Mouse (Mus musculus): ENCODE data around the gene Lyg1. TPM values are rescaled to one million over a fixed set of nuclear protein-coding genes. Genes with fewer than 3 reads are reported as not detected.

Gene Lyg1
- total RNA-seq (2021), result not detected in 2 replicates
- long read RNA-seq, result 0 reads

- DNase-seq, result no peak
Measured at GRCm38 (mm10) chr1:37957659-37958058, at the start of gene Lyg1. Gene Lyg1 (minus strand): TSS chr1:37957759.

- no peak for DNase-seq
Measured at GRCm38 (mm10) chr1:38006741-38007140, 49.2 kb upstream of the Lyg1 start.

GRCm38 (mm10) chr1:38003046-38003445 is 45.5 kb upstream of the Lyg1 start:
- no peak for DNase-seq

- DNase-seq, result no peak
Measured at GRCm38 (mm10) chr1:38001956-38002355, 44.4 kb upstream of the Lyg1 start.

DNA sequence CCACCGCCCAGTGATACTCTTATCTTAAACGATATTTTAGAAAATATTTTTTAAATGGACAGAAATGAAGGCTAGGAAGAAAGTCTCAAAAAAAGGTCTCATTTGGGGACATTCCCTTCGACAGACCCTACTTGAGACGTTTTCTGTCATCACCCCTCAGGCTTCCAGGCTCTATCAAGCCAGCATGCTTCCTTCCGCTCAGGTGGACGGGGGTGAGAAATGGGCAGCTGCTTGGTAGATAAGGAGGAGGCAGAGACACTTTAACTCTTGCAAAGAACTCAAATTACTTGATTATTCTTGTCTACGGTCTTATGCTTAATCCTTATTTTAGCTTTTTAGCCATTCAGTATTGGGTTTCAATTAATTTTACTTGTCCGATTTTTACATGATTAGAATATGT is 43.3 kb upstream of the Lyg1 start:
- no peak for DNase-seq

DNA sequence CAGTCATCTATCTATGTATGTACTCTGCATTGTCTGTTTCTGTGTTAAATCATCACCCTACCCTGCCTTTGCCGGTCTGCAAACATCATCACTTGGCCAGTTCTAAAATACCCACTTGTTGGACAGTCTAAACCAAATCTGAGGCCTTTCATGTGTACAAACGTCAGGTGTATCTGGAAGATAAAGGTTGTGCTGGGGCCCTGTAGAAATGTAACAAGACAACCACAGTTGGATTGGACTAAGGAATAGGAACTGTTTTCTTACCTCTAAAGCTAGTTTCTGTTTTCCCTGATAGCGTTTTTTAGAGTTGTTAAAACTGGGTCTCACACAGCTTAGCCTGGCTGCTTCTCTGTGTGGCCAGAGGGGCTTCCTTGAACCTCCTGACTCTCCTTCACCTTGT is 42.0 kb upstream of the Lyg1 start:
- no peak for DNase-seq

DNA sequence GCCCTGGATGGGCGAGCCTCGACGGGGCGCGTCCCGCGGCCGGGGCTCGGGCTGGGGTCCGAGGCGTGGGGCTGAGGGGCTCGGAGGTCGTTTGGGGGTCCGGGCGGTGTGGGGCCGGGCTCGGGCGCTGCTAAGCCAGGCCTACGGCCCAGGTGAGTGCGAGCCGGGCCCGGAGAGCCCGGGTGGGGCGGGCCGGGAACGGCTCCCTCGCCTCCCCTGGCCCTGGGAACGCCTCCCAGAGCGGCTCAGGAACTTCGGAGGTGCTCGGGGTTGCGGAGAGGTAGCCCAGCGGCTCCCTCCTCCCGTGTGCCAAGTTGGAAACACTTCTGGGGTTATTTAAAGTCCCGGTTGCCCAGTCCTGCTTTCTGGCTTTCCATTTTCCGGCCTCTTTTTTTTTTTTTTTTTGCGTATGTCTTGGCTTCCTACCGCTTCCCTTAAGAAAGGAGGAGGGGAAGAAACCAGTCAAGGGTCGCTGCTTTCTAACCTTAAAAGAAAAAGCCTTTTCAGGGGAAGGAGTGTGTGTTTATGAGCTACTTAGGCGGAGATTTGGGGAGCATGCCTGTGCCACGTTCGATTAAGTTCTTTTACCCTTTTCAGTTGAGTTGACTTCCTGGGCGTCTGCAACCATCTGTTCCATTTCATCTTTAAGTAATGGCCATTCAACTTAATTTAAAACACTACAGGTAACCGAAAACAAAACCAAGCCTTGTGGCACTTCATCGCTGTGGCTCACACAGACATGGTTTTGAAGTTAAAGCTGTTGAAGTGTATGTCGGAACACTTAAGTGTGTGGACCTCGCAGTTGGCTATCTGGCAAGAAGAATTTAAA is 41.0 kb upstream of the Lyg1 start:
- DNase-seq, result no peak

DNA sequence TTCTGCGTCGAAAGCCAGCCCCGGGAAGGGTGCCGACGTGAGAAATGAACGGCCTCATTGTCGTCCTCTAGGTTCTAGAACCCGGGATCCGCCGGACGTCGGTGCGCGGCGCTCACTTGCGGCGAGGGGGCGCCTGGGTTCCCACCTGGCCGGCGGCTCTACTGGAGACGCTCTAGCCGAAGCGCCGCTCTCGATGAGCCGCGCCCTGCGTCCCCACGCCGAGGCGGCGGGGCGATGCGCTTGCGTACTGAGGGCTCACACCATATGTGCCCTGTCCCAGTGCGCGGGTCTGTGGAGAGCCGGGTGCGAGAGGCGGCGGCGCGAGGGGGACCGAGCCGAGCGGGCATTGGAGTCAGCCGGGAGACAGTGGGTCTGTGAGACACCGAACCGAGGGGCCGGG is 40.3 kb upstream of the Lyg1 start, which contains the start of the genes Txndc9 and Eif5b:
Gene Txndc9, minus strand, starts transcription at position 27 of the 400 bp plus-strand sequence.
Gene Eif5b, plus strand, starts transcription at position 144 of the 400 bp plus-strand sequence.
- peak; percentile 96 for DNase-seq

GRCm38 (mm10) chr1:37996877-37997484 is 39.4 kb upstream of the Lyg1 start:
- DNase-seq, result peak; percentile 94

DNA sequence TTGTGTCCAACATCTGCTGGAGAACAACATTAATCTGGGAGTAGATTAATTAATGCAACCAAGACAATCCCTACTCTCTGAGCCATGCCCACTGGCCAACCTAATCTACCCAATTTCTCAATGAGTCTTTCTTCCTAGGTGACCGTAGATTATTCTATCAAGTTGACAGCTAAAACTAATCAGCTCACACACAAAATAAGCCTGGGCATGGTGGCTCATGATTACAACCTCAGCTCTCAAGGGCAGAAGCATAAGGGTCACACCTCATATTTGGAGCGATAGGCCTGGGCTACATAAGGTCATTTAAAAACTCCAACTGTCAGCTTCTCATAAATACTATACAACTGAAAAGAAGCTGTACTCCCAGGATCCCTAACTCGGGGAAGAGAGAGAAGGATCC is 38.7 kb upstream of the Lyg1 start:
- no peak for DNase-seq

- no peak for DNase-seq
Measured at GRCm38 (mm10) chr1:37987856-37988255, 30.3 kb upstream of the Lyg1 start.

- DNase-seq, result peak; percentile 56
Measured at GRCm38 (mm10) chr1:37985764-37986323, 28.3 kb upstream of the Lyg1 start.

DNA sequence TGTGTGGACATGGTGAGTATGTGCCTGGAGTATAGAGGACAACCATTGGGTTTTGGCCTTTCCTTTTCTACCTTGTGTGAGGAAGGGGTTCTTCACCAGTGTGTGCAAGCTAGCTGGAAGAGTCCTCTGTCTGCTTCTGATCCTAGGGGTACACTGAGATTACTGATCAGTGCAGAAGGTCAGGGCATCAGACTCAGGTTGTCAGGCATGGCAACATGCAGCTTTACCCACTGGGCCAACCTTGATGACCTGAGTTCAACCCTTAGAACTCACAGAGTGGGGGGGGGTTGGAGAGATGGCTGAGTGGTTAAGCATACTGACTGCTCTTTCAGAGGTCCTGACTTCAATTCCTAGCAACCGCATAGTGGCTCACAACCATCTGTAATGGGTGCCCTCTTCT is 26.8 kb upstream of the Lyg1 start:
- DNase-seq, result no peak

DNA sequence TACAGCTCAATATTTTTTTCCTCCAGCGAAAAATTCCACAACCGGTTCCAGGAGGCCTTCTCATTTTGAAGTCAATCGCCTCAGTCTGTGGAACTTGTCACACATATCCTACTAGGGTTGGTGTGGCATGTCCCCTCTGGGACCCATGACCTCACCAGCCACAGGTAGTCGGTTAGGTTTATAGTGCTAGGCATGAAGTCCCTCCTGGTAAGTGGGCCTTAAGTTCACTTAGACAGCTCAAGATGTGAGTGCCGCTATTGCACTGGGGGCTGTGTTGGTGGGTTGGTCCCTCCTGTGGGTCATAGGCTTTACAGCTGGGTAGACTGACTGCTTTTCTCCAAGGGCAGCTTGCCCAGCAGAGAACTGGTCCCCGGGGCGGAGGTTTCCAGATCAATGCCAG is 19.7 kb upstream of the Lyg1 start:
- no peak for DNase-seq

DNA sequence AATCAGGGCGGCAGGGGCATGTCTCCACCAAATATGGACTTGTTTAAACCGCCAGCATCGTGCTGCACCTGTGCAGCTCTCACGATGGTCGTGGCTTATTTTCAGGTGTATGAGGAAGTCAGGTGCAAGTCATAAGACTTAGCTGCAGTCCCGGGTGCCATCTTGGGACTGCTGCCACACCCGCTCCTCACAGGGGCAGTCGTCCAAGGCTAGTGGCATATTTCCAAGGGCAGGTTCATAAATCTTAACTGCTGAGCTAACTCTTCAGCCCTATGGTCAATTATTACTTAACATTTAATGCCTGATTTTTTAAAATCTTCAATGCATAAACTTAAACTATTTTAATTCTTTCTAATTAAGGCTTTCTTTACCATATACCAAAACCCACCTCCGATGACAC is 19.1 kb upstream of the Lyg1 start:
- peak; percentile 74 for DNase-seq

- DNase-seq, result no peak
Measured at GRCm38 (mm10) chr1:37971520-37971919, 14.0 kb upstream of the Lyg1 start.

DNA sequence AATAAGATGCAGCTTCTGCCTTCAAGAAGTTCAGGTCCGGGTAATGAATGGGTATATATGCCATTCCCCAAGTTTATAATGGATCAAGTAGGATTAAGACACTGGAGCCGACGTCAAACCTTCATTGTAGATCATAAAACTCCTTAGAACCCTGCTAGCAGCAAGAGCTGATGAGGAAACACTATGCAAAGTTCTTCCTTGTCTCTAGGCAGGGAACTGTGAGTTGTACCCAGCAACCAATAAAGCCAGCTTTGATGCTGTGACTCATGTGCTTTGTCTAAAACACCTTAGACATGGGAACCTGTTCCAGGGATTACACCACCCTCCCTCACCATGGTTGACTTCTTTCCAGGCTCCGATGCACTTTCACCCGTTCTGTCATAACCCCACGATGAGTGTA is 11.2 kb upstream of the Lyg1 start:
- no peak for DNase-seq

- no peak for DNase-seq
Measured at GRCm38 (mm10) chr1:37965571-37965970, 8.0 kb upstream of the Lyg1 start.

DNA sequence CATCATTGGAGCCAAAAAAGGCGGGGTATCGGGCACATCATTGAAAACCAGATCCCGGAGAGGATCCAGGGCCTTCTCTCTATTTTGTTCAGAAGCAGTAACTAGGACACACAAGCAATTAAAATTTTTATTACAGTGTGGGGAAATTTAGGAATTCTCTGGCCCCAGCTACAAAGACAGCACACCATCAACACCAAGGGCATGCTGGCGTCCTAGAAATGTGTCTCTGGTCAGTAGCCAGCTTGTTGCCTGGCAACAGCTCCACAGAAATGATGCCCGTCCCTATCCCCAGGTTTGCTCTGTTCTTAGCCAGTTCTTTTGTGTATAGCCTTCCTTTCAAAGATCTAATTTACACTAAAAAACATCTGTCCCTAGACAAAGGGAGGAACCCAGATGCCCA is 1.9 kb upstream of the Lyg1 start:
- peak; percentile 27 for DNase-seq

DNA sequence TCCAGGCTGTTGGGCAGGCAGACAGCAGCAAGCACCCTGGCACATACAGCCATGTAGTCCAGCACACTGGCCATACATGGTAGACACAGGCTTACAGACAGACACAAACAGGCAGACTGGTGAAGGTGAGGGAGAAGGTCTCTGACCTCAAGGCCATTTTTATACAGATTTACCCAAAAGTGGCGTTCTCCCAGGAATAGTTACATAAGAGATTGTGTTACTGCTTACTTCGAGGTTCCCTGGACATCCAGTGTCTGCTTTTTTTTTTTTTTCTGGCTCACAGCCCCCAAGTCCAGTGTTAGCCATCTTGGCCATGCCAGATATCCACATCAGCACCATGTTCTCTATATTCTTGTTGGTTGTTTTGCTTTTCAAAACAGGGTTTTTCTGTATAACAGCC is 957 bp upstream of the Lyg1 start:
- no peak for DNase-seq

GRCm38 (mm10) chr1:37956690-37957431 is 698 bp downstream of the Lyg1 start:
- DNase-seq, result peak; percentile 26

GRCm38 (mm10) chr1:37955251-37955650 is 2.3 kb downstream of the Lyg1 start:
- DNase-seq, result no peak

DNA sequence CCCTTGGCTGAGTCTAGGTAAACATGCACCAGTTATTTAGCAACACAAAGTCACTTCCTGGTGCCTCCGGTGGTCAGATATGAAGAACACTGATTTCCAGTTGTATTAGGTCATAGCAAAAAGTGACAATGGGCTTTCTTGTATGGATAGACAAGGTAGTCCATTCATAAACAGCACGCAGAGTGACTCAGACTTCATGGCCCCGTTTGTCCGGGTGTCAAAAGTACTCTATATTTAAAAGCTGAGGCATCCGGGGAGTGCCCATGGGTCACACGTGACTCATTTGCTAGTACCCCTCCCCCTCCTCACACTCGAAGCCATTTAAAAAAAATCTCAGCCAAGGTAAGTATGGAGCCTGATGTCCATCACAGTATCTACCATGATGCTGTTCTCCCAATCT is 2.8 kb downstream of the Lyg1 start:
- no peak for DNase-seq
